In genomic region chr8:110791164-110791563, GRCm38 (mm10) we compare ENCODE assay signal across 25 mouse cellular contexts. TPM values are rescaled to one million over a fixed set of nuclear protein-coding genes. Genes with fewer than 3 reads are reported as not detected.
"Had no signal": no experiment of that assay in that cellular context is flagged by ENCODE, and none has a peak within 500 bp of the region (broad histone marks: within the 10 kb centered on the region; RNA-seq: fewer than 3 reads in every experiment).

No protein-coding gene starts in this region.

- H3K9me3 ChIP-seq: heart, embryonic 15.5 days; hindbrain, embryonic 13.5 days; hindbrain, embryonic 15.5 days; limb, embryonic 15.5 days had no signal

- H3K4me3 ChIP-seq: heart, embryonic 10.5 days; heart, embryonic 13.5 days; heart, embryonic 15.5 days; hindbrain, embryonic 13.5 days; hindbrain, embryonic 15.5 days; kidney, embryonic 15.5 days; limb, embryonic 13.5 days; limb, embryonic 15.5 days; liver, embryonic 12.5 days had no signal

- H3K9ac ChIP-seq: forebrain, postnatal 0 days; heart, embryonic 13.5 days; heart, embryonic 15.5 days; hindbrain, embryonic 13.5 days; hindbrain, embryonic 15.5 days; kidney, embryonic 15.5 days; limb, embryonic 13.5 days; limb, embryonic 15.5 days; liver, embryonic 12.5 days had no signal

- H3K27me3 ChIP-seq: heart, embryonic 13.5 days; heart, embryonic 15.5 days; hindbrain, embryonic 13.5 days; hindbrain, embryonic 15.5 days; kidney, embryonic 15.5 days; limb, embryonic 13.5 days; limb, embryonic 15.5 days had no signal

- H3K36me3 ChIP-seq: heart, embryonic 10.5 days; heart, embryonic 13.5 days; heart, embryonic 15.5 days; hindbrain, embryonic 13.5 days; hindbrain, embryonic 15.5 days; kidney, embryonic 15.5 days; limb, embryonic 13.5 days; limb, embryonic 15.5 days; liver, embryonic 12.5 days had no signal

- H3K4me2 ChIP-seq: heart, embryonic 13.5 days; heart, embryonic 15.5 days; hindbrain, embryonic 13.5 days; hindbrain, embryonic 15.5 days; kidney, embryonic 15.5 days; limb, embryonic 13.5 days; limb, embryonic 15.5 days; liver, embryonic 12.5 days had no signal

- DNase-seq: forebrain, postnatal 0 days; gastrocnemius, postnatal 10 days; gastrocnemius, postnatal 36 days; heart, adult 11 months; heart, postnatal 10 days; heart, postnatal 36 days; kidney, adult 11 months; kidney, adult 8-10 months; kidney, postnatal 36 days; layer of hippocampus, adult 9-11 months; layer of hippocampus, postnatal 36 days; left cerebral cortex, postnatal 4 days had no signal

- H3K27ac ChIP-seq: heart, embryonic 10.5 days; heart, embryonic 13.5 days; heart, embryonic 15.5 days; hindbrain, embryonic 13.5 days; hindbrain, embryonic 15.5 days; hindbrain, postnatal 0 days; limb, embryonic 13.5 days; limb, embryonic 15.5 days; liver, embryonic 12.5 days had no signal

- ATAC-seq: forebrain, postnatal 0 days; hindbrain, postnatal 0 days; intestine, embryonic 16.5 days; liver, embryonic 12.5 days had no signal

- H3K4me1 ChIP-seq: liver, embryonic 12.5 days had no signal

RNA-seq across cellular contexts. Expression of gene Il34, which starts 14.6 kb away (rescaled TPM):
- total RNA-seq: hematopoietic stem cell, adult 5-6 weeks had no signal
- polyA plus RNA-seq: heart, embryonic 10.5 days; limb, embryonic 11.5 days; liver, embryonic 12.5 days had no signal
